ENCODE assay signal across 8 mouse cellular contexts in the genomic region with DNA sequence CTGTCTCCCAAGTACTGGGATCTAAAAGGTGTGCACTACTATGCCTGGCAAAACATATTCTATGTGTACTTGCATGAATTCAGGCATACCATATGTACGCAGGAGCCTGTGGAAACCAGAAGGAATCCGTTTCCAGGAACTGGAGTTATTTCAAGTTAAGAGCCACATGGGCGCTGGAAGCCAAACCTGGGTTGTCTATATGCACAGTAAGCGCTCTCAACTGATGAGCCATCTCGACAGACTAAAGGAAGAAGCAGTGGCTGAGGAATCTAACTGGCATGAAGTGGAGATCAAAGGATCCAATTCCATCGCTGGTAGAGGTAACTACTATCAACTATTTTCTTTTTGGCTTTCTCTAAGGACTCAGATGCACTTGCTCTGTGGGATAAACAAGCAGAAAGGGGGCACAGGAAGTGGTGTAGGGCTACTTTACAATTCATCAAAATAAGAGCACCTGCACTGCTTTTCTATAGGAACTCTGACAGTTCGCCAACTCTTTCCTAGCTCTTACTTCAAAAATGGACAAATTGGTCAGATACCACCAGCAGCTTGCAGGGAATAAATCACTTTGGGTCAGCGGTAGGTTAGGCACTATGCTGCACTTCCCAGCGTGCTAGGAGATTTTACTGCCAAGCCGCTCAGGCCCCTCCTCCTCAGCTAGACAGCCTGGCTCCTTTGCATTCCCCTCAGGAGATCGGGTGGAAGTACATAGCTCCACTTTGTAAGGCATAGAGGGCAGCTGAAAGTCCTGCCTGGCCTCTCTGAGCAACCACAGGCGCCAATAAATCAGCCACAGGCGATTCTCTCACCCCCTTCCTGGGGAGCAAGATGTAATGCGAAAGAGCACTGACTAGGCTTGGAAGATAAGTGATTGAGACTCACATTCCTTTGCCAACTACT. TPM values are rescaled to one million over a fixed set of nuclear protein-coding genes. Genes with fewer than 3 reads are reported as not detected.
DNase-seq lines count a peak whose midpoint lies in the region; ATAC-seq and TF ChIP-seq lines count a peak whose summit lies in the region.

No protein-coding gene starts in this region.

- H3K9me3 ChIP-seq in forebrain, embryonic 13.5 days (replicated peaks), result no peaks in the 10 kb centered on the region

- H3K9ac ChIP-seq in forebrain, embryonic 13.5 days, result peak overlapping the region; percentile 99

- peak overlapping the region; percentile 26; the same call in 1 of the 2 replicates for H3K4me3 ChIP-seq in testis, adult 2 months (ENCODE audit: control insufficient read depth, low read depth, low read length)
- H3K4me3 ChIP-seq in forebrain, embryonic 13.5 days, result peak overlapping the region; percentile 88

- TF ChIP-seq POLR2A in testis, adult 2 months (IDR thresholded peaks at IDR 0.05; ENCODE audit: control insufficient read depth, low read depth, low read length), result no peak
- no peak for TF ChIP-seq POLR2A in brain, embryonic 14.5 days (IDR thresholded peaks at IDR 0.05; ENCODE audit: borderline replicate concordance, extremely low read depth, insufficient read depth, insufficient read length, poor library complexity, severe bottlenecking)

- no peak overlapping the region for H3K27ac ChIP-seq in testis, adult 2 months (ENCODE audit: control insufficient read depth, insufficient read depth, low read depth, low read length)
- peak overlapping the region; percentile 40; the same call in 1 of the 2 replicates for H3K27ac ChIP-seq in forebrain, embryonic 13.5 days

- no peaks in the 10 kb centered on the region; the same call in 1 of the 2 replicates for H3K36me3 ChIP-seq in testis, adult 2 months (ENCODE audit: control insufficient read depth, insufficient read depth, low read length)
- H3K36me3 ChIP-seq in forebrain, embryonic 13.5 days (ENCODE audit: poor library complexity, severe bottlenecking), result no peaks in the 10 kb centered on the region

- peaks cover 11% of the 10 kb centered on the region for H3K4me1 ChIP-seq in testis, adult 2 months (ENCODE audit: control insufficient read depth, insufficient read depth, low read length)
- H3K4me1 ChIP-seq in forebrain, embryonic 13.5 days, result peaks cover 39% of the 10 kb centered on the region

- ATAC-seq in forebrain, embryonic 13.5 days, result no peak
- ATAC-seq in erythroid progenitor cell, adult 5-6 weeks (replicated peaks; ENCODE audit: low FRiP score, poor library complexity, severe bottlenecking), result no peak

- H3K27me3 ChIP-seq in testis, adult 2 months (ENCODE audit: control insufficient read depth, insufficient read depth, low read length), result no peaks in the 10 kb centered on the region
- H3K27me3 ChIP-seq in forebrain, embryonic 13.5 days, result no peaks in the 10 kb centered on the region

- DNase-seq in testis, postnatal 14 days (ENCODE audit: low spot score), result no peak
- peak; percentile 63 for DNase-seq in brain, embryonic 14.5 days (ENCODE audit: low read depth)
- peak; percentile 50 for DNase-seq in kidney, adult 11 months
- peak; percentile 84 for DNase-seq in mesoderm, embryonic 11.5 days (ENCODE audit: low read depth, low spot score)
- DNase-seq in yolk sac, embryonic 10.5 days (ENCODE audit: low spot score), result peak; percentile 38

- peak overlapping the region; percentile 84 for H3K4me2 ChIP-seq in forebrain, embryonic 13.5 days

- TF ChIP-seq CTCF in testis, adult 2 months (IDR thresholded peaks at IDR 0.05; ENCODE audit: control insufficient read depth, insufficient read depth, insufficient replicate concordance, low read depth, low read length), result no peak
- no peak for TF ChIP-seq CTCF in brain, embryonic 14.5 days (IDR thresholded peaks at IDR 0.05; ENCODE audit: borderline replicate concordance, extremely low read depth, insufficient read depth, insufficient read length)

- WGBS in forebrain, embryonic 13.5 days, result 32% methylated on average over 14 of the region's 14 CpGs

RNA-seq across cellular contexts. Expression of a gene that starts 2.1 kb away (rescaled TPM):
- 15.7 and 15.8 TPM in 2 replicates for polyA plus RNA-seq in testis, adult 2 months (2012; rRNA removed)
- 22.3 and 24.8 TPM in 2 replicates for polyA plus RNA-seq in brain, embryonic 14.5 days (2012; rRNA removed)
- polyA plus RNA-seq in forebrain, embryonic 13.5 days (2015; fragmentation: Nextera tagmentation; extraction: Ambion mirVana), result 18.4 and 18.5 TPM in 2 replicates
- total RNA-seq in erythroid progenitor cell, adult 5-6 weeks (2015; ENCODE audit: low replicate concordance), result 11.9 and 43.6 TPM in 2 replicates
- 4.0 and 8.6 TPM in 2 replicates for total RNA-seq in erythroid progenitor cell, adult 5-6 weeks (2017; ENCODE audit: low replicate concordance)

RNA-seq across cellular contexts. Expression of a gene that starts 2.7 kb away (rescaled TPM):
- 0.30 and 0.34 TPM in 2 replicates for polyA plus RNA-seq in testis, adult 2 months (2012; rRNA removed)
- 3.1 and 3.4 TPM in 2 replicates for polyA plus RNA-seq in brain, embryonic 14.5 days (2012; rRNA removed)
- 5.5 and 5.6 TPM in 2 replicates for polyA plus RNA-seq in forebrain, embryonic 13.5 days (2015; fragmentation: Nextera tagmentation; extraction: Ambion mirVana)
- 9.7 and 10.9 TPM in 2 replicates for total RNA-seq in erythroid progenitor cell, adult 5-6 weeks (2015; ENCODE audit: low replicate concordance)
- total RNA-seq in erythroid progenitor cell, adult 5-6 weeks (2017; ENCODE audit: low replicate concordance), result 8.6 and 9.5 TPM in 2 replicates

RNA-seq across cellular contexts. Expression of a gene that starts 36.6 kb away (rescaled TPM):
- 758 and 855 TPM in 2 replicates for polyA plus RNA-seq in testis, adult 2 months (2012; rRNA removed)
- 3.9 and 5.4 TPM in 2 replicates for polyA plus RNA-seq in brain, embryonic 14.5 days (2012; rRNA removed)
- polyA plus RNA-seq in forebrain, embryonic 13.5 days (2015; fragmentation: Nextera tagmentation; extraction: Ambion mirVana), result 4.9 and 5.2 TPM in 2 replicates
- total RNA-seq in erythroid progenitor cell, adult 5-6 weeks (2015; ENCODE audit: low replicate concordance), result 1.7 TPM in 1 of 2 replicates, not detected in the other
- 3.2 and 3.3 TPM in 2 replicates for total RNA-seq in erythroid progenitor cell, adult 5-6 weeks (2017; ENCODE audit: low replicate concordance)

RNA-seq across cellular contexts. Expression of a gene that starts 42.7 kb away (rescaled TPM):
- polyA plus RNA-seq in testis, adult 2 months (2012; rRNA removed), result 0.16 TPM in 2 replicates
- polyA plus RNA-seq in brain, embryonic 14.5 days (2012; rRNA removed), result 4.2 and 8.5 TPM in 2 replicates
- polyA plus RNA-seq in forebrain, embryonic 13.5 days (2015; fragmentation: Nextera tagmentation; extraction: Ambion mirVana), result 4.5 and 5.3 TPM in 2 replicates
- total RNA-seq in erythroid progenitor cell, adult 5-6 weeks (2015; ENCODE audit: low replicate concordance), result not detected in 2 replicates
- total RNA-seq in erythroid progenitor cell, adult 5-6 weeks (2017; ENCODE audit: low replicate concordance), result 0.26 TPM in 1 of 2 replicates, not detected in the other

RNA-seq across cellular contexts. Expression of a gene that starts 50.0 kb away (rescaled TPM):
- polyA plus RNA-seq in testis, adult 2 months (2012; rRNA removed), result 70.7 and 80.4 TPM in 2 replicates
- polyA plus RNA-seq in brain, embryonic 14.5 days (2012; rRNA removed), result 0.44 and 1.2 TPM in 2 replicates
- 0.71 and 1.2 TPM in 2 replicates for polyA plus RNA-seq in forebrain, embryonic 13.5 days (2015; fragmentation: Nextera tagmentation; extraction: Ambion mirVana)
- not detected in 2 replicates for total RNA-seq in erythroid progenitor cell, adult 5-6 weeks (2015; ENCODE audit: low replicate concordance)
- total RNA-seq in erythroid progenitor cell, adult 5-6 weeks (2017; ENCODE audit: low replicate concordance), result not detected in 2 replicates

Comparison
In these comparisons a context has a peak if more than half of its experiments do, and no peak if none do; other contexts are left out.
1. RNA of a gene that starts 36.6 kb away (polyA plus RNA-seq): 758 to 855 TPM in testis, adult 2 months; 3.9 to 5.4 TPM in brain, embryonic 14.5 days and 4.9 to 5.2 TPM in forebrain, embryonic 13.5 days; every median in the first group is over 100 times any median in the second.